Mouse (Mus musculus) small intestine, adult 2 months (tissue): ENCODE measurements around the gene Ncf2.

Experiments
- CTCF ChIP-seq: fragments of 200-500 bp; IDR thresholded peaks from 2 replicates; pipeline ENCODE4 v1.5.1; 2012; ENCODE audit warnings: low read depth, mild to moderate bottlenecking, control low read depth, inconsistent platforms, low read length, moderate library complexity, mixed read lengths; ENCODE audit not compliant: insufficient replicate concordance, insufficient read length; ENCODE audit errors: extremely low read depth
- POLR2A ChIP-seq: fragments of 200-500 bp; IDR thresholded peaks from 2 replicates; pipeline ENCODE4 v1.6.1; 2012; ENCODE audit warnings: low read depth, mild to moderate bottlenecking, control low read depth, inconsistent platforms, low read length, moderate library complexity

- TF ChIP-seq CTCF (no peak), POLR2A (no peak)
Measured at GRCm38 (mm10) chr1:152790821-152791220, 9.2 kb upstream of the Ncf2 start.
